Mouse (Mus musculus) cortical plate, adult 2 months (tissue): Measurements from ENCODE around the gene Fam49a.

Experiments
- CTCF ChIP-seq: fragments of 200-500 bp; IDR thresholded peaks from 2 replicates; pipeline ENCODE4 v1.5.1; 2011; ENCODE audit warnings: mild to moderate bottlenecking, control low read depth, low read length; ENCODE audit not compliant: insufficient read depth; ENCODE audit errors: extremely low read depth
- POLR2A ChIP-seq: fragments of 200-500 bp; IDR thresholded peaks from 2 replicates; pipeline ENCODE4 v1.6.1; 2011; ENCODE audit warnings: mild to moderate bottlenecking, low read length, control low read depth; ENCODE audit not compliant: insufficient read depth; ENCODE audit errors: extremely low read depth

GRCm38 (mm10) chr12:12263371-12263791 lies 1.4 kb downstream of the Fam49a start:
- TF ChIP-seq CTCF = no peak
- TF ChIP-seq POLR2A = peak; percentile 46
